Mouse (Mus musculus): ENCODE data around the gene Mesp2.

DNA sequence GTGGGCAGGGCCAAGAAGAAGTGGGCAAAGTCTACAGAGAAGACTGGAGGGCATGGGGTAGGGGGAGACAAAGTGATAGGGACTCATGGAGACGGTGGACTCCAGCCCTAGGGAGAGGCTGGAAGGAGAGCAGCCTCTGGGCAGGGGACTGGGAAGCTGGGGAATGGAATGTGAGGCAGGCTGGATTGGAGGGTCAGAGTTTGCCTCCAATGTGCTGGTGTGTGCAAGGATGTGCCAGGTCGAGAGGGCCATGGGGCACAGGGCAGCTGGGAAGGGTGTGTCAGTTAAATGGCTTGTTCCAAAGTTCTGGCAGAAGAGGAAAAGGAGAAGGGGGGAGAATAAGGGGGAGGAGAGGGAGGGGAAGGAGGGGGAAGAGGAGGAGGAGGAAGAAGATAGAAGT is 26.7 kb downstream of the Mesp2 start:
- TF ChIP-seq POLR2A (IDR thresholded peaks at IDR 0.05; ENCODE audit: borderline replicate concordance, insufficient read depth, low read length) (no peak), CTCF (IDR thresholded peaks at IDR 0.05; ENCODE audit: borderline replicate concordance, insufficient read depth, low read depth, low read length) (no peak)

All from cerebellum, adult 2 months (tissue).